8 mouse cellular contexts compared by ENCODE assay signal in genomic region chr5:115475337-115476106, GRCm38 (mm10). TPM values are rescaled to one million over a fixed set of nuclear protein-coding genes. Genes with fewer than 3 reads are reported as not detected.
DNase-seq lines count a peak whose midpoint lies in the region; ATAC-seq lines count a peak whose summit lies in the region.

No protein-coding gene starts in this region.

- peak overlapping the region; percentile 15; the same call in 1 of the 2 replicates for H3K9ac ChIP-seq in hindbrain, embryonic 15.5 days
- H3K9ac ChIP-seq in limb, embryonic 12.5 days (replicated peaks): peak overlapping the region; percentile 50
- peak overlapping the region; percentile 55 for H3K9ac ChIP-seq in midbrain, embryonic 16.5 days (ENCODE audit: low read depth, low read length)

- peak overlapping the region; percentile 34 for H3K4me3 ChIP-seq in hindbrain, embryonic 15.5 days
- peak overlapping the region; percentile 38 for H3K4me3 ChIP-seq in limb, embryonic 12.5 days (replicated peaks)
- peak overlapping the region; percentile 42 for H3K4me3 ChIP-seq in midbrain, embryonic 16.5 days (ENCODE audit: low read depth, low read length)

- DNase-seq in adrenal gland, postnatal 14 days: peak; percentile 76
- DNase-seq in adrenal gland, postnatal 4 days (ENCODE audit: low spot score in 2 of 2): no peak
- peak; percentile 45 to 52 for DNase-seq in adrenal gland, postnatal 36 days
- no peak for DNase-seq in adipocyte (ENCODE audit: low spot score)

- peak; percentile 45 for ATAC-seq in erythroblast, adult 5-6 weeks (replicated peaks; ENCODE audit: low FRiP score, poor library complexity, severe bottlenecking)
- ATAC-seq in hindbrain, embryonic 15.5 days (ENCODE audit: low FRiP score, low read depth): peak; percentile 83
- ATAC-seq in limb, embryonic 12.5 days (ENCODE audit: insufficient number of reproducible peaks, insufficient read depth, low FRiP score, low TSS enrichment, low read depth): peak; percentile 50; the same call in 1 of the 2 replicates
- peak; percentile 83 for ATAC-seq in midbrain, embryonic 16.5 days

- no peaks in the 10 kb centered on the region for H3K27me3 ChIP-seq in hindbrain, embryonic 15.5 days
- H3K27me3 ChIP-seq in limb, embryonic 12.5 days: peaks cover 8% of the 10 kb centered on the region
- H3K27me3 ChIP-seq in midbrain, embryonic 16.5 days (ENCODE audit: control insufficient read depth, insufficient read depth, low read depth, low read length): no peaks in the 10 kb centered on the region

- H3K4me2 ChIP-seq in hindbrain, embryonic 15.5 days: peak overlapping the region; percentile 53
- H3K4me2 ChIP-seq in limb, embryonic 12.5 days: peak overlapping the region; percentile 57
- peak overlapping the region; percentile 56 for H3K4me2 ChIP-seq in midbrain, embryonic 16.5 days (ENCODE audit: low read length)

- 12% methylated on average over 22 of the region's 22 CpGs for WGBS in hindbrain, embryonic 15.5 days
- 15% methylated on average over 22 of the region's 22 CpGs for WGBS in limb, embryonic 12.5 days
- 4% methylated on average over 22 of the region's 22 CpGs for WGBS in midbrain, embryonic 16.5 days

- peak overlapping the region; percentile 6; the same call in 1 of the 2 replicates for H3K27ac ChIP-seq in hindbrain, embryonic 15.5 days (replicated peaks)
- H3K27ac ChIP-seq in limb, embryonic 12.5 days: peak overlapping the region; percentile 74; the same call in 1 of the 2 replicates
- peak overlapping the region; percentile 65 for H3K27ac ChIP-seq in midbrain, embryonic 16.5 days (ENCODE audit: low read length)

- peaks cover 11% of the 10 kb centered on the region for H3K4me1 ChIP-seq in hindbrain, embryonic 15.5 days (replicated peaks)
- peaks cover 17% of the 10 kb centered on the region for H3K4me1 ChIP-seq in limb, embryonic 12.5 days (replicated peaks)
- peaks cover 11% of the 10 kb centered on the region; the same call in 1 of the 2 replicates for H3K4me1 ChIP-seq in midbrain, embryonic 16.5 days (ENCODE audit: control insufficient read depth, insufficient read depth, low read length)

- peaks cover 10% of the 10 kb centered on the region; the same call in 1 of the 2 replicates for H3K36me3 ChIP-seq in hindbrain, embryonic 15.5 days
- peaks cover 9% of the 10 kb centered on the region for H3K36me3 ChIP-seq in limb, embryonic 12.5 days
- no peaks in the 10 kb centered on the region for H3K36me3 ChIP-seq in midbrain, embryonic 16.5 days (ENCODE audit: control insufficient read depth, insufficient read depth, low read length)

- no peaks in the 10 kb centered on the region for H3K9me3 ChIP-seq in hindbrain, embryonic 15.5 days
- no peaks in the 10 kb centered on the region for H3K9me3 ChIP-seq in limb, embryonic 12.5 days
- no peaks in the 10 kb centered on the region for H3K9me3 ChIP-seq in midbrain, embryonic 16.5 days (replicated peaks; ENCODE audit: control insufficient read depth, low read length, poor library complexity, severe bottlenecking)

RNA-seq across cellular contexts. Expression of gene Sirt4, which starts 9.0 kb away (rescaled TPM):
- total RNA-seq in adrenal gland, postnatal 14 days (2021): 18.1 and 23.5 TPM in 2 replicates
- total RNA-seq in adrenal gland, postnatal 4 days (2021): 10 to 100 TPM; 29.9 to 31.3 TPM
- total RNA-seq in adrenal gland, postnatal 36 days (2021): 10 to 100 TPM; 20.8 to 22.6 TPM
- 3.1 and 5.9 TPM in 2 replicates for total RNA-seq in erythroblast, adult 5-6 weeks (2015; ENCODE audit: low replicate concordance)
- 0.60 and 2.0 TPM in 2 replicates for total RNA-seq in erythroblast, adult 5-6 weeks (2017; ENCODE audit: low replicate concordance)
- polyA plus RNA-seq in hindbrain, embryonic 15.5 days (2015; fragmentation: Nextera tagmentation; extraction: Ambion mirVana): 27.3 and 32.2 TPM in 2 replicates
- 21.9 and 24.9 TPM in 2 replicates for polyA plus RNA-seq in limb, embryonic 12.5 days (2016; fragmentation: Nextera tagmentation; extraction: Ambion mirVana)
- polyA plus RNA-seq in midbrain, embryonic 16.5 days (2015; fragmentation: Nextera tagmentation; extraction: Ambion mirVana): 32.3 and 32.7 TPM in 2 replicates

RNA-seq across cellular contexts. Expression of gene Pla2g1b, which starts 9.5 kb away (rescaled TPM):
- not detected in 2 replicates for total RNA-seq in adrenal gland, postnatal 14 days (2021)
- 10 to 100 TPM in 1 of 2 experiments, not detected in 1; 13.7 TPM for total RNA-seq in adrenal gland, postnatal 4 days (2021)
- not detected for total RNA-seq in adrenal gland, postnatal 36 days (2021)
- not detected in 2 replicates for total RNA-seq in erythroblast, adult 5-6 weeks (2015; ENCODE audit: low replicate concordance)
- total RNA-seq in erythroblast, adult 5-6 weeks (2017; ENCODE audit: low replicate concordance): not detected in 2 replicates
- polyA plus RNA-seq in hindbrain, embryonic 15.5 days (2015; fragmentation: Nextera tagmentation; extraction: Ambion mirVana): 0.54 TPM in 1 of 2 replicates, not detected in the other
- not detected in 2 replicates for polyA plus RNA-seq in limb, embryonic 12.5 days (2016; fragmentation: Nextera tagmentation; extraction: Ambion mirVana)
- not detected in 2 replicates for polyA plus RNA-seq in midbrain, embryonic 16.5 days (2015; fragmentation: Nextera tagmentation; extraction: Ambion mirVana)

RNA-seq across cellular contexts. Expression of gene Pxn, which starts 31.0 kb away (rescaled TPM):
- total RNA-seq in adrenal gland, postnatal 14 days (2021): 48.9 and 54.8 TPM in 2 replicates
- total RNA-seq in adrenal gland, postnatal 4 days (2021): 10 to 100 TPM; 77.6 to 82.4 TPM
- 10 to 100 TPM; 33.5 to 54.2 TPM for total RNA-seq in adrenal gland, postnatal 36 days (2021)
- total RNA-seq in erythroblast, adult 5-6 weeks (2015; ENCODE audit: low replicate concordance): 18.8 and 38.5 TPM in 2 replicates
- 14.8 and 57.5 TPM in 2 replicates for total RNA-seq in erythroblast, adult 5-6 weeks (2017; ENCODE audit: low replicate concordance)
- 22.0 and 24.3 TPM in 2 replicates for polyA plus RNA-seq in hindbrain, embryonic 15.5 days (2015; fragmentation: Nextera tagmentation; extraction: Ambion mirVana)
- 40.3 and 47.1 TPM in 2 replicates for polyA plus RNA-seq in limb, embryonic 12.5 days (2016; fragmentation: Nextera tagmentation; extraction: Ambion mirVana)
- 18.3 and 18.5 TPM in 2 replicates for polyA plus RNA-seq in midbrain, embryonic 16.5 days (2015; fragmentation: Nextera tagmentation; extraction: Ambion mirVana)

RNA-seq across cellular contexts. Expression of gene Msi1, which starts 46.1 kb away (rescaled TPM):
- 15.2 and 15.8 TPM in 2 replicates for total RNA-seq in adrenal gland, postnatal 14 days (2021)
- 10 to 100 TPM; 27.0 to 33.2 TPM for total RNA-seq in adrenal gland, postnatal 4 days (2021)
- total RNA-seq in adrenal gland, postnatal 36 days (2021): 10 to 100 TPM; 15.7 to 18.5 TPM
- not detected in 2 replicates for total RNA-seq in erythroblast, adult 5-6 weeks (2015; ENCODE audit: low replicate concordance)
- total RNA-seq in erythroblast, adult 5-6 weeks (2017; ENCODE audit: low replicate concordance): not detected in 2 replicates
- polyA plus RNA-seq in hindbrain, embryonic 15.5 days (2015; fragmentation: Nextera tagmentation; extraction: Ambion mirVana): 59.9 and 60.3 TPM in 2 replicates
- polyA plus RNA-seq in limb, embryonic 12.5 days (2016; fragmentation: Nextera tagmentation; extraction: Ambion mirVana): 29.4 and 29.5 TPM in 2 replicates
- polyA plus RNA-seq in midbrain, embryonic 16.5 days (2015; fragmentation: Nextera tagmentation; extraction: Ambion mirVana): 47.9 and 53.7 TPM in 2 replicates

Comparison
In these comparisons a context has a peak if more than half of its experiments do, and no peak if none do; other contexts are left out.
1. DNase-seq: peak in adrenal gland, postnatal 14 days (single experiment) and adrenal gland, postnatal 36 days (2 of 2); none in adrenal gland, postnatal 4 days (0 of 2) and adipocyte (single experiment).
2. H3K27ac ChIP-seq: peak in every context shown above with its lines; median percentile 74 in limb, embryonic 12.5 days; 65 in midbrain, embryonic 16.5 days; 6 in hindbrain, embryonic 15.5 days.
3. Peak in every context shown above with its lines, with median percentiles within 50 percentile points of each other: ATAC-seq, H3K4me2 ChIP-seq, H3K4me3 ChIP-seq and H3K9ac ChIP-seq.